Mouse (Mus musculus) spleen, adult 18-20 months (tissue): Measurements from ENCODE around the gene Kifc3.

Experiments
- DNase-seq, 2 experiments: peaks; one replicate each; pipeline ENCODE4 v3.0.0; 2022; ENCODE audit warnings: mixed read lengths in 2 of 2

Kifc3 gene

DNA sequence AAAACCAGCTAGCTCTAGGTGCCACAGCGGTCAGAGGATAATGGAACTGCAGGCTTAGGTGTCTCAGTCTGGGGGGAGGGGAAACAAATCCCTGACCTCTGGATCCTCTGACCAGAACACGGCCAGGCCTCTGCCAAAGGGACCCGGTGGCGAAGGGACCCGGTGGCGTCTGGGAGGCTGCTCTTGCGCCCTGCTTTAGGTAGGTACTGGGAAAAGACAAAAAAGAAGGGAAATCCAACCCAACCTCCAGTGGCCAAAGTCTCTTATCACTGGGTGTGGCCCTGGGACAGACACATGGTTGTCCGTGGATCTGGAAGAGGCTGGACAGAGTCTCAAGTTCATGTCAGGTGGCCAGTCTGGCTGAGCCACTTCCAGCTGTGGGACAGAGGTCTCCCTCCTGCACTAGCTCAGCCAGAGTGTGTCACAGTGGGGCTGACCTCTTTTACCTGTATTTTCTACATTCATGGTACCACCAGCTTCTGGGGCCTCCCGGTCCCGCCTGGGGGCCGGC is 73.8 kb downstream of the Kifc3 start:
- DNase-seq, result no peak

DNA sequence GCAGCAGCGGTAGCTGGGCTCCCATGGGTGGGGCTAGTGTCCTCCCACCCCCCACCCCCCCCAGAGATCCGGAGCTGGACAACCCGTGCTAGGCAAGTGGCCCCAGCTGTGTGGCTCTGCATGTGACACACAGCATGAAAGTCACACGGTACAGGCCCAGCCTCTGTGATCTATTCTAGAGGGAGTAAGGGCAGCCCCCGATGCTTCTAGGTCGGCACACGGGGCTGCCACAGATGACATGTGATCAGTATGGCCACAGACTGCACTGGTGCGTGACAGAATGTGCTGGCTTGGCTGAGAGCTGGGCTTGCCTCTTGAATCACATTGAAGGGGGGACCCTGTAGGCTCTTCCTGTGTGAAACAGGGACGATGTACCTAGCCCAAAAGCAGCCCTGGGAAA is 75.0 kb downstream of the Kifc3 start:
- no peak for DNase-seq

DNA sequence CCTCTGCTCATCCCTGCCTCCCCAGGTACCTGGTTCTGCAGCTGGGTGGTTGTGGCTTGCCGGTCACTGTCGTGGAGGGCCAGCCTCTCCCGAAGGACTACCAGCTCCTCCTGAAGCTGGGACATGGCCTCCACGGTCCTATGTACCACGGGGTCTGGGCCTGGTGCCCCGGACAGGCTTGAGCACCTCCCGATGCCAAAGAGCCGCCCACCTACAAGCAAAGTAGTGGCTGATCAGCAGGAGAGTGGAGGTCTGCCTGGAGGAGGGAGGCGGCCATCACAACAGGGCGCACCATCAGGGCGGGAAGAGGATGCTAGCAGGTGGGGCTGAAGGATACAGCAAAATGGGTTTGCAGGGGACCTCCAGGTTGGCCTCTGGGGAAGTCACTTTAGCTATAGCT is 76.1 kb downstream of the Kifc3 start:
- DNase-seq, result no peak

DNA sequence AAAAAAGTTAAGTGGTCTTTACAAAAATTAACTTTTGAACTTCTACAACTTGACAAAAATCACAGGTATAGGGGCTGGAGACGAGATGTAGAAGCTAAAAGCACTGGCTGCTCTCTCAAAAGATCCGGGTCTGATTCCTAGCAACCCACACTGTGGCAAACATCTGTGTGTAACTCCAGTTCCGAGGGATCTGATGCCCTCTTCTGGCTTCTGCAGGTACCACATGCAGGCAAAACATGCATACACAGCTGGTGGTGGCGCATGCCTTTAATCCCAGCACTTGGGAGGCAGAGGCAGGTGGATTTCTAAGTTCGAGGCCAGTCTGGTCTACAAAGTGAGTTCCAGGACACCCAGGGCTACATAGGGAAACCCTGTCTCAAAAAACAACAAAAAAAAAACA is 79.2 kb downstream of the Kifc3 start:
- DNase-seq, result no peak

DNA sequence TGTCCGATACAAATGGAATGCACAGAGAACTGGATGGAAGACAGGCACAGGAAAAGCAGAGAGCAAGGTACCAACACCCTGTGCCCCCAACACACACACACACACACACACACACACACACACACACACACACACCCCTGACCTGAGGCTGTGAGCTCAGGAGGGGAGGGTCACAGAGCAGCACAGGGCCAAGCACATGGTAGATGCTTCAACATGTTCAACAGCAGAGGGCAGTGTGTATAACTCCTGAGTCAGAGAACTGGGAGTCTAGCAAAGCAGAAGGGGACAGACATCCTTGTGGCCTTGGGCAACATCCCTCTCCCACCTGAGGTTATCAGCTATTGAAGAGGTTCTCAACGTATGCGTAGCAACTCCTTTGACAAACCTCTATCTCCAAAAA is 88.9 kb downstream of the Kifc3 start:
- no peak for DNase-seq

DNA sequence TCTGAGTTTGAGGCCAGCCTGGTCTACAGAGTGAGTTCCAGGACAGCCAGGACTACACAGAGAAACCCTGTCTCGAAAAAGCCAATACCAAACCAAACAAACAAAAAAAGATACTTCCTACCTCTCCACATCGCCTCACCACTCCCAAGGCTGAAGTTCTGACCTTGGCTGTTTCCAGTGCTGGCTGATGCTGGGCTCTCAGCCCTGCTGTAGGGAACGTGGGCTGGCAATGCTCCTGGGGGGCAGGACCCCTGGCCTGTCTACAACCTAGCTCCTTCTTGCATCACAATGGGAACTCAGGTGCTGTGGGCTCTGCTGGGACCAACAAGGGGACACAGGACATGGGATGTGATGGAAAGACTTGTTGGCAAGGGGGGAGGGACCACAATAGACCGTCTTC is 89.5 kb downstream of the Kifc3 start:
- DNase-seq, result no peak

DNA sequence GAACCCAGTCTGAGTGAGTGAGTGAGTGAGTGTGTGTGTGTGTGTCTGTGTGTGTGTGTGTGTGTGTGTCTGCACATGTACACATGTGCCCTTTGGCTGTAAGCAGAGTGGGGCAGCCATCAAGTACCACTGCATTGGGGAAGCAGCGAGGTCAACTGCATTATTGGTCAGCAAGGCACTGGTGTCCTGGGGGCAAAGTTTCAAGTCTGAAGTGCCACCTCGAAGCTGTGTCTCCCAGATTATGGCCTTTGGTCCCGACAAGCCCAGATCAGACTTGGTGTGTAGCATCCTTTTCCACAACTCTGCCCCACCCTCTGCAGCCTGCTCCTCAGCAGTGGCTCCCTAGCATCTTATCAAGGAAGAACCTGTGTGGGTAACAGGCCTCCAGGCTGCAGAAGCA is 90.0 kb downstream of the Kifc3 start:
- no peak for DNase-seq

DNA sequence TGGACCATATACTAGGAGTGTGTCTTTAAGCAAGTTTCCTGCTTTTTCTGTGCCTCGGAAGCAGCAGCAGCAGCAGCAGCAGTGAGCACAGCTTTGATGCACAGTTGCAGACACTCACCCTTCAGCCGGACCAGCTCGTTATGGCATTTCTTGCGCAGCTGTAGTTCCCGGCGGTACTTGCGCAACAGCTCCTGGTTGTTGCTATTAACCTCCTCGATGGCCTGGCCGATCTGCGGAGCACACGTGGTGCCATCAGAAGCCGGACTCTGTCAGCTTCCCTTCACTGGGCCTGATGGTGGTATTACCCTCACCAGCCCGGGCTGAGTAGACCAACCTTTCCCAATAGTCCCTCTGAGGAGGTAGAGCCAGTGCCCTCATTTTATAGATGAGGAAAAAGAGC is 95.3 kb downstream of the Kifc3 start:
- no peak for DNase-seq

DNA sequence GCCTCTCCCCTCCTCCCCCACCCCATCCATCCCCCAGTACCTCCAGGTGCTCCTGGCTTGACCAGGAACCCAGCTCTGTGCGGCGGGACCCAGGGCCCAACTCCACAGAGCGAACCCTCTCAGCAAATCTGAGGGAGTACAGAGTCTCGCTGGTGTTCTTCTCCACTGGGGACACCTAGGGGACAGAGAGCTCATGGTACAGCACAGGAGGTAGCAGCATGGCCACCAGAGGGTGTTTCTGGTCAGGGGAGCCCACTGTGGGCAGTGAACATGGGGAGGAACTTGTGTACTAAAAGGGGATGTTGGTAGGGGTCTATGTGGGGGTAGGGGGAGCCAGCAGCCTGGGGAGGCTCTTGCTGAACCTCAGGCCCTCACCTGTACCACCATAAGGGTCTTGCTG is 100.6 kb downstream of the Kifc3 start:
- DNase-seq, result no peak

DNA sequence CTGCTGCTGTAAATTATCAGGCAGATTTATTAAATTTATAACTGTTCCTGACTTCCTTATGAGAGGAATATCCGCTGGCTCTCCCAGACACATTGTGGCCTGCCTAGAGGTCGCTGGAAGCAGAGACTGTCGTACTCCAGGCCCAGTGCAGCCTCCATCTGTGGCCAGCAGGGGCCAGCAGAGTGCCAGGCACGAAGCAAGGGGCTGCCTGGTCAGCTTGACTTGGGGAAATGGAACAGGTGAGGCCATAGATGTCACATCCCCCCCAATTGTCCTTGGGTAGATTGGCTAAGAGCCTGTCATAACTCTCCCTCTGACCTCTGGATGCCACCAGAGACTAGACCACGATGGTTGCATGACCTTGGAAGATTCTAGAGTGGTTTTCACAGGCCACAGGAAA is 103.6 kb downstream of the Kifc3 start:
- peak; percentile 34 to 62 for DNase-seq

DNA sequence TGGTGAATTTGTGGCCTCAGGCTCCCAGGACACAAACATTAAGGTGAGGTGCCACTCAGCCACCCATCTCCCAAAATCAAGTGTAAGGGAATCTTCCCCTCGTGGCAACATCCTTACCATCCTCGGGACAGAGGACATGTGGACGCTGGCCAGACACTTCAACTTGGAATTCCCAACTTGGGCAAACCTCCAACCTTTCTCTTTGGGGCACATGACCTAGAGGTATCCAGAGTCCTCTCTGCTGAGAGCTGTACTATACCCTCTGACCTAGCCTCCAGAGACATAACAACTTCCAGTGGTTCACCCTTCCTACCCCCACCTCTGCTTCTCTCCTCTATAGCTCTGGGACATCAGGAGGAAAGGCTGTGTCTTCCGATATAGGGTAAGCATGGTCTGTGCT is 109.0 kb downstream of the Kifc3 start:
- no peak for DNase-seq

DNA sequence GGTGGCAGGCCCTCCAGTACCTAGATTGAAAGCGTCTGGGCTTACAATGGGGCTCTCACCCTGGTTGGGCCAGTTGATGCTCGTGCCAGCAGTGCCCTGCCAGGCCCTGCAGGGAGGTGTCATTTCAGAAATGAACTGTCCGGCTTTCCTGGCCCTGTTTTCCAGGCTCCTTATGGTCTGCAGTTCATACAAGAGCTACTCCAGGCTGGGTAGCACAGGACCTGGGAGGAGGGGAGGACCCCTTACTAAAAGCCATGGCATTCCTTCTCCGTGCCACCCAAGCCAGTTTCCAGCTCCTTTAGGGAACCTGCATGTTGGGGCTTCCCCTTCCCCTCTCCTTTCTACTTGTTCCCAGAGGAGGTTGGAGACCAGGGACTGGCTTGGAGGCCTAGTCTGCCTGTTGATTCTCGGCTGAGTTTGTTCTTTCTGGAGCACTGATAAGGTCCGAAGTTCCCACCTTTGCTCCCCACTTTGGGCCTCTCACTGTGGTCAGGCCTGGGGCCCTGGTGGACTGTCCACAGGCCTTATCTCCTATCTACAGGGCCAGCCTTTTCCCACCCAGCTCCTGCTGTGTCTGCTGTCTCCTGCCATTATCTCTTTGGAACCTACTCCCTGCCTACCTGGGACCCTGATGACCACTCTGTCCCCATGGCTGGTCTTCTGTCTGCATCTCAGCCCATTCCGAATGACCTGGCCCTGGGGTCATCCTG is 117.0 kb downstream of the Kifc3 start:
- no peak for DNase-seq

DNA sequence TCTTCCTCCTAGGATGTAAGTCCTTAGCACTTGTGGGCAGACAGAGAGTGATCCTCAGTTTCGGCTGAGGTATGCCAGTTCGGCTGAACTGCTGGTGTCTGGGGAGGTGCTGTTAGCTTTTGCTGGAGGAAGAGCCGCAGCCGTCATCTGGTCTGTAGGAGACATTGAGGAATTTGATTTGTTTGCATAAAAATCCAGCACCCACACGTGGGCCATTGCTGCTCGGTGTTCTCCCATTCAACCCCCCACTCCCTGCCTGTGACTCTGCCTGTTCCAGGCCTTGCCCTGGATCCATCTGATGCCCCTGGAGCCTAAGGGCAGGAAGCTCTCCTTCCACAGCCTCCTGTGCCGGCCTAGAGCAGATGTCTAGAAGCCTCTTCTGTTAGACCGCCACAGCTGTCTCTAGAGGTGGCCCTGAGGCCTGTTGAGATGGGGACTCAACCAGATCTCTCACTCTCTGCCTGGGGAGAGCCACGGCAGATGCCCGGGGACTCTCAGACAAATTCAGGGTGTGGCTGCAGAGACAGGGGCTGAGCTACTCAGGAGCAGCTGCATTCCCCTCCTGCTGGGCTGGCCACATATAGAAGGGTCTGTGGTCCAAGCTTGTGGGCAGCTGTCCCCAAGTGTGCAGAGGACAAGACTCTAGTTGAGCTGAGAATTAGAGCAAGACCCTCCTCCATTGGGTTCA is 117.7 kb downstream of the Kifc3 start:
- no peak for DNase-seq

DNA sequence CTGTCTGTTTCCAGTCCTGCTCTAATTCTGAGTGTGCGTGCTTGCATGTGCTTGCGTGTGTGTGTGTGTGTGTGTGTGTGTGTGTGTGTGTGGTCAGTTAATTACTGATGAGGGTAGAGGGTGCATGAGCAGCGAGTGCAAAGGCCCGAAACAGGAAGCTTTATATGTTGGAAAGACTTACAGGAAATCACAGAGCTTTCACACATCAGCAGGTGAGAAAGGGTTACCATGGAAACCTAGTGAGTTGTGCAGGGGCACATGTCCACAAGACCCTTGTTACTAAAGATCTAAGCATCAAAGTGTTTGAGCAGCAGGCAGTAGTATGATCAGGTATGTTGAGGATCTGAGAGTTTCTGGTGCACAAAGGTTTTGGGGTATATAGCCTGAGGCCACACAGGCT is 118.4 kb downstream of the Kifc3 start:
- no peak for DNase-seq

DNA sequence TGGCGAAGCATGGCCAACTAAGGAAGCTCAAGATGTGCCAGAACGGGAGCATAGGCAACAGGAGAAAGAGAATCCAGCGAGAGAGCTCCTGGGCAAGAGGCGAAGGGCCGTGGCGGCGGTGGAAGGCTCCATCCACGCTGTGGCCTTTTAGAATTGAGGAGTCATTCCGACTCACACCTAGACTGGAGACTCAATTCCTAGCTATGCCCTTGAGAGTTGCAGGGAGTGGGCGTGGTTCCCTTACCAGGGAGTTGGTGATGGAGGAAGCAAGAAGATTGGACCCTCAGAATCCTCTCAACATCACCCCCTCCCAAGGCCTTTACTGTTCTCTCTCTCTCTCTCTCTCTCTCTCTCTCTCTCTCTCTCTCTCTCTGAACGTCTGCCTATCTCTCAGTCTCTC is 121.0 kb downstream of the Kifc3 start:
- DNase-seq, result no peak

DNA sequence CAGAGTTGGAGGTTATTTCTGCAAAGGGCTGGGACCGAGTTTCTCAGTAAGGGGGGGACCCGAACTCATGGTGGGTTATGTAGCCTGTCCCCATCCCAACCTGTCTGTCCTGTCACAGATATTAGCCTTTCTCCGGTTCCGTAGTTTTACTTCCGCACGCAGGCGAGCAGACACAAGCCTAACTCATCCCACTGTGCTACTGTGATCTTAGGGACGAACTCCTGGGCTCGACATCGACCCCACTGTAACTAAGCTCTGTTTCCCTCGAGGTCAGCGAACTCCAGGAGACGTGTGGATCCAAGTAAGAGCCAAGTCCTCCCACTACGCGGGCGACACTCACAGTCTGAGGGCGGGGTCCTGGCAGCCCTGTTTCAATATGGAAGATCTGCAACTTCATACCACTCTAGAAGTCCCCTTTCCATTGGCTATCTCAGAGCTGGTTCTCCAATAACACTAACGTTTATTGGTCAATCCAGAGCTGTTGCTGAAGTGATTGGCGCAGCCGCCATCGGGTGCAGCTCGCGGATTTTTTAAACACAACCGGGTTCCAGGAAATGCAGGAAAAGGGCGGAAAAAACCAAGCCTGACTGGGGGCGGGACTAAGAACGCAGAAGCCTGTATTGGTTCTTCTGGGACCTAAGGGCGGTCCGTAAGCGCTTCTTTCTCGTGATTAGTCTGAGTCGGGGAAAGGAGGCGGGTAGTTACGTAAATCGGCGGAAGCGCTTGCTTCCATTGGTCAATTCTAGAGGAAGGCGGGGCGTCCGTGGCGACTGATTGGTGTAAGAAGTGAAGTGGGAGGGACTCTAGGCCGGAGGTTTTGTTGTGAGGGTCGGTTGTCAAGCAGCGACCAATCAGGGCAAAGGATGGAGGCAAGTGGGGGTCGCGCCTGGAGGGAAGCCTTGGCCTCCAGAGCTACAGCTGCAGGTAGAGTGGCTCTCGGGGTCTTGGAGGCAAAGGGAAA is 122.0 kb downstream of the Kifc3 start, which contains the start of gene Katnb1:
Katnb1 (plus strand) TSS at position 806 of the 961 bp plus-strand sequence.
- peak; percentile 93 to 95 for DNase-seq

DNA sequence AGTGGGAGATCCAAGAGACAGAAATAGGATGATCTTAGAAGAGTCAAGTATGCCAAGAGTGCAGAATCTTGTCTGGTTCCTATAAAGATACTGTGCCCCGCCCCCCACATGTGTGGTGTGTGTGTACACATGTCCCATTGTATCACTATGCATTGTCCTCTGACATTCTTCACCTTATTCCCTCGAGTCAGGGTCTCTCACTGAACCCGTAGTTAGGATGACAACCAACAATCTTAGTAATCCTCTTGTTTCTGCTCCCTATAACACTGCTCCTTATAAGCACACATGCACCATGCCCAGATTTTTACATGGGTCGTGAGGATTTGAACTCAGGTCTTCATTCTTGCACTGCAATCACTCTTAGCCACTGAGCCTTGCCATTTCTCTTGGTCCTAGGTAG is 123.3 kb downstream of the Kifc3 start:
- DNase-seq, result no peak

DNA sequence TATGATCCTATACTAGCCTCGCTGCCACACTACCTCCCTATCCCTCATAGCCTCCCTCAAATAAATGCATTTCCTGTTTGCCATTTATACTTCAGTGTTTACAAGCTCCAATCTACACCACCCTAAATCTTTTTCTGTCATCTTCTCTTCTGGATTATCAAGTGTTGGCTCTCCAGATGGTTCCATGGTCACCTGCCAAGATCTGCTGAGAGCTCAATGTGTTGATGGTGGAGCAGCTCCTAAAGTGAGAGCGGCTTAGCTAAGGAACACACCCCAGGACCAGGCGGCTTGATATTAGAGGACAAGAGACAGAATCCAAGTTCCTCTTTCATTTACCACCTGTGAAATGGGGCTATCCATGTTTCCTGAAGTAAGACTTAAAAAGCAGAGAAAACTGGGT is 124.6 kb downstream of the Kifc3 start:
- DNase-seq, result no peak

DNA sequence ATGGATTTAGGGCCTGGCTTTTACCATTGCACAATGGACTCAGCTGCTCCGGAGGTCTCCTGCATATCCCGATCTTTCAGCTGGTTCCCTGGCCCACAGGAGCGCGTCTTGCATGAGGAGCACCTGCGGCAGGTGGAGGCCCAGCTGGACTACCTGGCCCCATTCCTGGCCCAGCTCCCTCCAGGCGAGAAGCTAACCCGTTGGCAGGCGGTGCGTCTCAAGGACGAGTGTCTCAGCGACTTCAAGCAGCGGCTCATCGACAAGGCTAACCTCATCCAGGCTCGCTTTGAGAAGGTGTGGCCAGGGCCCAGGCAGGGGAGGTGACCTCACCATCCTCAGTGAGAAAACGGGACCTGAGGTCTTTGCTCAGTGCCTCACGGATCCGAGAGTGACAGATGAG is 126.5 kb downstream of the Kifc3 start:
- no peak for DNase-seq

DNA sequence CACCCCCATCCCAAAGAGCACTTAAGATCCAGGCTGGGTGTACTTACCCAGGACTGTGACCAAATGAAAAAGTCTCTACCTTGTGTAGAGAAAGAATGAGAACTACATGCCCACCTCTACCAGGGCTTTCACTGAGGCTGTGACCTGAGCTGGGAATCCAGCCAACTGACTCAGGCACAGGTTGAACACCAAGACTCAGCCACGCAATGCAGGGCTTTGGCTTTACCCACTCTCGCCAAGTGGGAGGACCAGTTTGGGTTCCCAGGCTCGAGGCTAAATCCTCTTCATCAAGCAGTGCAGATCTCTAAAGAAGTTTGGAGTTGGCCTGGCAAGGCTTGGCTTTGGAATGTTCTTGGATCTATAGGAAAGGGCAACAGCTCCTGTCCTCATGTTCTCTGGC is 127.1 kb downstream of the Kifc3 start:
- DNase-seq, result no peak

DNA sequence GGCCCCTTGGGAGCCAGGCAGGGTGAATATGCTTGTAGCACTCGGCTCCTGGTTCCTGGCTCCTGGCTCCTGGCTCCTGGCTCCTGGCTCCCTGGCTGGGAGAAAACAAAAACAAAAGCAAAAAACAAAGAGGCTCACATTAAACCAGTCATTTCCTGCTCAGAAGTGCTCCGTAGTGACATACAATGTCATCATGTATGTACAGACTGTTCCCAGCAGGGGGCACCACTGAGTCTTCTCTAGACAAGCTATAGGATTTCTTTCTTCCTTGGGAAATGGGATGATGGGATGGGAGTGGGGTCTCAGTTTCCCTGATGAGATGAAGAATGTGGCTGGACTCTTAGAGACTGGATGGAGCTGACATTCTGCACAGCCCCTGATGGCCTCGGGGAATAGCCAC is 135.0 kb downstream of the Kifc3 start:
- peak in 1 of 2 experiments; percentile 61 for DNase-seq

DNA sequence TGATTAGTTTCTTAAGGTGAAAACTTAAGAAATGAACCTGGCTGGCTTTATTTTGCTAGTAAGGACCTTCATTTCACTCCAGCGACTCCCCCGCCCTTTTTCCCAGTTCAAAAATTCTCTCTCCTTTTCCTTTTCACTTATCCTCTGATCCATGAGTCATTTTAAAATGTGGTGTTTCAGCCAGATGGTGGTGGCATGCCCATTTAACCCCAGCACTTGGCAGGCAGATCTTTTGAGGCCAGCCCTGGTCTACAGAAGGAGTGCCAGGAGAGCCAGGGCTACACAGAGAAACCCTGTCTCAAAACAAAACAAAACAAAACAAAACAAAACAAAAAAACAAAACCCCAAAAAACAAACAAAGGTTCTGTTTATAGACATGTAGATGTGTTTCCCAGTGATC is 138.1 kb downstream of the Kifc3 start:
- DNase-seq, result no peak

DNA sequence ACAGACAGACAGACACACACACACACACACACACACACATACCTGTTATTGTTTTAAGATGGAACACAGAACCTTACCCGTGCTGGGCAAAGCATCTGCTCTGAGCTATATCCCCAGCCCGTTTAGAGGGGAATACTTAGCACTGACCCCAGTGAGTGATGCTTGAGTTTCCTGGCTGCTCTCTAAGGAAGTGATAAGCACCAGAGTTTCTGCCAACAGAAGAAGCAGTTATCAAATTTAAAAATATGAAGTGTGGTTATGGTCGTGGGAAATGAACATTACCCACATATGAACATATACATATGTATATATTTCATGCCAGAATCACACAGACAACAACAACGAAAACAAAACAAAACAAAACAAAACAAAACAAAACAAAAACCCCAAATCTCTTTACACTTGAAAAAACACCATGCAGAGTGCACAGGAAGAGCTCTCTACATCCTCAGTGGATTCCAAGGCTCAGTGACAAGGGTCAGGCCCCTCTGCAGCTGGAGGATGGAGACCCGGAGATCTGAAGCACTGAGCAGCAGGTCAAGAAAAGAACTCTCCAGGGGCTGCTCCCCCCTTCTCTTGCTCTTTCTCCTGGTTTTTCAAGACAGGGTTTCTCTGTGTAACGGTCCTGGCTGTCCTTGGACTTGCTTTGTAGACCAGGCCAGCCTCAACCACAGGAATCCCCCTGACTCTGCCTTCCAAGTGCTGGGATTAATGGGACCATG is 142.6 kb downstream of the Kifc3 start:
- no peak for DNase-seq
